ENCODE assay signal across 8 mouse cellular contexts in the genomic region with DNA sequence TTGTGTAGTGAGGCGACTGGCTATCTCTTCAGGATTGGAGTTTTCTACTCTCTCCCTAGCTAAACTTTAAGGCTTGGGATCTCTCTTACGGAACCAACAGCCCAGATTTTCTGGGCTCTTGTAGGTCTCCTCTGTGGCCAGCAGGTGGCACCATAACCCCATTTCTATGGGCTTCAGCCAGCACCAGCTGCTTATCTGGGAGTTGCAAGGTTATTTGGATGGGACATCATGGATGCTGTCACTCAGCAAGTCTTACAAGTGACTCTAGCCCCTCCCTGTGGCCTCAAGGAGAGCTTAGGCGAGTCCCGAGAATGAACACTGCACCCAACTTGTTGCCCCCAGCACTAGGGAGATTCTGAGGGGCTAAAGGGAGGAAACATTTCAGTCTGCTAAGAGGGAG. TPM values are rescaled to one million over a fixed set of nuclear protein-coding genes. Genes with fewer than 3 reads are reported as not detected.
DNase-seq lines count a peak whose midpoint lies in the region; ATAC-seq lines count a peak whose summit lies in the region.

No protein-coding gene starts in this region.

- 4% methylated on average over 4 of the region's 4 CpGs for WGBS in intestine, embryonic 14.5 days
- WGBS in liver, embryonic 11.5 days, result 8% methylated on average over 4 of the region's 4 CpGs
- WGBS in neural tube, embryonic 15.5 days, result 5% methylated on average over 4 of the region's 4 CpGs

- H3K9ac ChIP-seq in intestine, embryonic 14.5 days (ENCODE audit: low read length), result no peak overlapping the region
- no peak overlapping the region for H3K9ac ChIP-seq in liver, embryonic 11.5 days (ENCODE audit: low read depth, low read length)
- H3K9ac ChIP-seq in neural tube, embryonic 15.5 days (replicated peaks), result no peak overlapping the region

- no peaks in the 10 kb centered on the region for H3K36me3 ChIP-seq in intestine, embryonic 14.5 days (ENCODE audit: control insufficient read depth, insufficient read depth, low read length)
- H3K36me3 ChIP-seq in liver, embryonic 11.5 days (ENCODE audit: control insufficient read depth, insufficient read depth, low read length), result no peaks in the 10 kb centered on the region
- H3K36me3 ChIP-seq in neural tube, embryonic 15.5 days, result no peaks in the 10 kb centered on the region

- no peaks in the 10 kb centered on the region for H3K9me3 ChIP-seq in intestine, embryonic 14.5 days (ENCODE audit: control insufficient read depth, low read length)
- no peaks in the 10 kb centered on the region for H3K9me3 ChIP-seq in liver, embryonic 11.5 days (ENCODE audit: control insufficient read depth, low read length)
- no peaks in the 10 kb centered on the region for H3K9me3 ChIP-seq in neural tube, embryonic 15.5 days (replicated peaks)

- ATAC-seq in intestine, embryonic 14.5 days (replicated peaks; ENCODE audit: low FRiP score, low TSS enrichment, low read depth), result no peak
- no peak for ATAC-seq in liver, embryonic 11.5 days (replicated peaks; ENCODE audit: low FRiP score)
- ATAC-seq in neural tube, embryonic 15.5 days (ENCODE audit: low FRiP score), result peak; percentile 30; the same call in 1 of the 2 replicates

- intact Hi-C loops in gastrocnemius, postnatal 14 days (cut with DNase I; ENCODE audit: low total_unique reads), result loop anchor here (5.0 kb wide), 2 partner anchors 86 to 106 kb away; a partner anchor contains a TSS

- no peaks in the 10 kb centered on the region for H3K4me1 ChIP-seq in intestine, embryonic 14.5 days (replicated peaks; ENCODE audit: control insufficient read depth, insufficient read depth, low read length)
- H3K4me1 ChIP-seq in liver, embryonic 11.5 days (replicated peaks; ENCODE audit: control insufficient read depth, insufficient read depth, low read length), result peaks cover 4% of the 10 kb centered on the region; the same call in 1 of the 2 replicates
- peaks cover 34% of the 10 kb centered on the region for H3K4me1 ChIP-seq in neural tube, embryonic 15.5 days

- DNase-seq in CD4-positive helper T cell, adult 2 months (ENCODE audit: low read depth, low spot score), result peak; percentile 52
- DNase-seq in adipocyte (ENCODE audit: low spot score), result peak; percentile 74
- DNase-seq in cerebellum, postnatal 36 days, result peak; percentile 75 to 78
- DNase-seq in gastrocnemius, postnatal 14 days, result peak; percentile 75
- DNase-seq in intestine, embryonic 14.5 days (ENCODE audit: low spot score), result peak; percentile 83
- DNase-seq in liver, embryonic 11.5 days (ENCODE audit: low spot score), result peak; percentile 48
- peak; percentile 20 to 33 for DNase-seq in thymus, postnatal 36 days

- H3K27ac ChIP-seq in intestine, embryonic 14.5 days (ENCODE audit: low read depth), result no peak overlapping the region
- H3K27ac ChIP-seq in liver, embryonic 11.5 days (ENCODE audit: low read depth, low read length), result no peak overlapping the region
- H3K27ac ChIP-seq in neural tube, embryonic 15.5 days (replicated peaks), result no peak overlapping the region

- H3K27me3 ChIP-seq in intestine, embryonic 14.5 days (replicated peaks; ENCODE audit: control insufficient read depth, insufficient read depth, low read length), result no peaks in the 10 kb centered on the region
- H3K27me3 ChIP-seq in liver, embryonic 11.5 days (replicated peaks; ENCODE audit: control insufficient read depth, insufficient read depth, low read length), result peaks cover 30% of the 10 kb centered on the region
- H3K27me3 ChIP-seq in neural tube, embryonic 15.5 days (replicated peaks), result peaks cover 9% of the 10 kb centered on the region

- H3K4me3 ChIP-seq in intestine, embryonic 14.5 days (ENCODE audit: low read depth, low read length), result no peak overlapping the region
- no peak overlapping the region for H3K4me3 ChIP-seq in liver, embryonic 11.5 days (ENCODE audit: low read depth, low read length)
- no peak overlapping the region for H3K4me3 ChIP-seq in neural tube, embryonic 15.5 days (replicated peaks)

- H3K4me2 ChIP-seq in intestine, embryonic 14.5 days (ENCODE audit: low read length), result no peak overlapping the region
- no peak overlapping the region for H3K4me2 ChIP-seq in liver, embryonic 11.5 days
- H3K4me2 ChIP-seq in neural tube, embryonic 15.5 days, result no peak overlapping the region

RNA-seq across cellular contexts. Expression of a gene that starts 4.4 kb away (rescaled TPM):
- total RNA-seq in gastrocnemius, postnatal 14 days (2021), result 10 to 100 TPM; 70.7 to 71.9 TPM
- polyA plus RNA-seq in intestine, embryonic 14.5 days (2014; fragmentation: Nextera tagmentation; extraction: Ambion mirVana), result 0.27 and 0.61 TPM in 2 replicates
- polyA plus RNA-seq in liver, embryonic 11.5 days (2014; fragmentation: Nextera tagmentation; extraction: Ambion mirVana), result not detected in 2 replicates
- 1.9 and 2.7 TPM in 2 replicates for polyA plus RNA-seq in neural tube, embryonic 15.5 days (2015; fragmentation: Nextera tagmentation; extraction: Ambion mirVana)

Comparison
In these comparisons a context has a peak if more than half of its experiments do, and no peak if none do; other contexts are left out.
1. DNase-seq: peak in every context shown above with its lines; median percentile 83 in intestine, embryonic 14.5 days; 76 in cerebellum, postnatal 36 days; 75 in gastrocnemius, postnatal 14 days; 74 in adipocyte; 52 in CD4-positive helper T cell, adult 2 months; 48 in liver, embryonic 11.5 days; 26 in thymus, postnatal 36 days.